Mouse (Mus musculus): ENCODE measurements at regions not wholly inside any gene's neighbourhood (a gene's known extent, or its start where the extent isn't known, plus 50 kb on each side); places are given as distances from the start of the nearest gene placed in this dataset.
"Not testable (repeated sequence)": the region's sequence is repeated elsewhere in the genome, so short reads cannot be mapped to it uniquely, and the experiment has no call there.

- no peak for DNase-seq (ENCODE audit: low spot score)
- no peak for ATAC-seq (ENCODE audit: extremely low read depth, insufficient number of reproducible peaks, low FRiP score, poor library complexity, severe bottlenecking)
- Histone ChIP-seq H3K9me3 (replicated peaks) (no peaks in the 10 kb centered on the region), H3K27me3 (ENCODE audit: insufficient read depth, low read length) (peaks cover 11% of the 10 kb centered on the region), H3K4me1 (ENCODE audit: insufficient read depth, low read depth, low read length) (no peaks in the 10 kb centered on the region), H3K36me3 (replicated peaks) (no peaks in the 10 kb centered on the region), H3K4me3 (ENCODE audit: low read depth, low read length) (no peak overlapping the region)
- TF ChIP-seq GATA1 (IDR thresholded peaks at IDR 0.05; ENCODE audit: borderline replicate concordance, low read length) (no peak), CTCF (IDR thresholded peaks at IDR 0.05; ENCODE audit: low read depth, low read length) (no peak), TAL1 (conservative IDR thresholded peaks at IDR 0.05; ENCODE audit: low read depth, low read length) (no peak), POLR2AphosphoS5 (IDR thresholded peaks at IDR 0.05; ENCODE audit: insufficient replicate concordance, low read depth, low read length) (no peak), GATA2 (IDR thresholded peaks at IDR 0.05; ENCODE audit: borderline replicate concordance, low read depth, low read length) (no peak)
Measured at GRCm38 (mm10) chr12:69472912-69473311, 100.7 kb upstream of the Gm9887 start.

DNA sequence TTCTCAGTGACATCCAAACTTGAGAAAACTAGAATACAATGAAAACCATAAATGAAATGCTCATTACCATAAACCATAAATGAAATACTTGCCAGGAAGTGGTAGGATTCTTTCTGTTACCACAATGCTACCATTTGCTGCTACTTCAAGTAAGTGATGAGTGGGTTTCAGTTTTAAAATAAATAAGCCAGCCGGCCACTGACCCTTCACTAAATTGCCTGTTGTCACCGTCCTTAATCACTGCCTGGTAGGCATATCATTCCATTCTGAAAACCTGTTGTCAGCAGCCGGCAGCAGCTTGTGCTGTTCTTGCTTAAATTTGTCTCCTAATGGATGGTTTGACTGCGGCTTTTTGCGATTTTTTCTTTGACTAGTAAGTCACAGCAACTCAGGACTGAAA is 99.6 kb upstream of the Gm9887 start:
- H3K27me3 ChIP-seq (ENCODE audit: insufficient read depth, low read length): peaks cover 14% of the 10 kb centered on the region
- no peaks in the 10 kb centered on the region for H3K9me3 ChIP-seq (replicated peaks)
- ATAC-seq (ENCODE audit: extremely low read depth, insufficient number of reproducible peaks, low FRiP score, poor library complexity, severe bottlenecking) (no peak), DNase-seq (ENCODE audit: low spot score) (no peak)
- no peaks in the 10 kb centered on the region for H3K36me3 ChIP-seq (replicated peaks)
- H3K4me1 ChIP-seq (ENCODE audit: insufficient read depth, low read depth, low read length): no peaks in the 10 kb centered on the region
- no peak overlapping the region for H3K4me3 ChIP-seq (ENCODE audit: low read depth, low read length)
- TF ChIP-seq CTCF (IDR thresholded peaks at IDR 0.05; ENCODE audit: low read depth, low read length) (no peak), GATA2 (IDR thresholded peaks at IDR 0.05; ENCODE audit: borderline replicate concordance, low read depth, low read length) (no peak), TAL1 (conservative IDR thresholded peaks at IDR 0.05; ENCODE audit: low read depth, low read length) (no peak), GATA1 (IDR thresholded peaks at IDR 0.05; ENCODE audit: borderline replicate concordance, low read length) (no peak), POLR2AphosphoS5 (IDR thresholded peaks at IDR 0.05; ENCODE audit: insufficient replicate concordance, low read depth, low read length) (no peak)

DNA sequence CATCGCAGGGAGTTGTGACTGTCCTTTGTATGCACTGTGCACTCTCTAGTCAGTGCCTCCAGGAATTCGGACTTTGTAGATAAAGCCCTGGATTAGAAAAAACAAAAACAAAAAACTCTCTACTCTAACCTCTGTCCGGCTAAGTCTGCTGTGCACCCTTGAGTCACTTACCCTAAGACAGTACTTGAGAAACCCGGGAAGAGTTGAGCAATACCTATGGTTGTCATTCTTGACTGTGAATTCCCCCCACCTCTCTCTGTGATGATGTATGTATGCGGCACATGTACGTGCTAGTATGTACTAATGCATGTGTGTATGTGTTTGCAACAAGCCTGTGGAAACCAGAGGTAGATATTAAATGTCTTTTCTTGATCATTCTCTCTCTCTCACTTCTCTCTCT is 96.7 kb upstream of the Gm9887 start:
- TF ChIP-seq GATA1 (IDR thresholded peaks at IDR 0.05; ENCODE audit: borderline replicate concordance, low read length) (no peak), CTCF (IDR thresholded peaks at IDR 0.05; ENCODE audit: low read depth, low read length) (no peak), POLR2AphosphoS5 (IDR thresholded peaks at IDR 0.05; ENCODE audit: insufficient replicate concordance, low read depth, low read length) (no peak), TAL1 (conservative IDR thresholded peaks at IDR 0.05; ENCODE audit: low read depth, low read length) (no peak), GATA2 (IDR thresholded peaks at IDR 0.05; ENCODE audit: borderline replicate concordance, low read depth, low read length) (no peak)
- no peak overlapping the region for H3K4me3 ChIP-seq (ENCODE audit: low read depth, low read length)
- DNase-seq (ENCODE audit: low spot score) (no peak), ATAC-seq (ENCODE audit: extremely low read depth, insufficient number of reproducible peaks, low FRiP score, poor library complexity, severe bottlenecking) (no peak)
- H3K4me1 ChIP-seq (ENCODE audit: insufficient read depth, low read depth, low read length): no peaks in the 10 kb centered on the region
- H3K27me3 ChIP-seq (ENCODE audit: insufficient read depth, low read length): peaks cover 6% of the 10 kb centered on the region; the same call in 1 of the 2 replicates
- no peaks in the 10 kb centered on the region for H3K9me3 ChIP-seq (replicated peaks)
- H3K36me3 ChIP-seq (replicated peaks): no peaks in the 10 kb centered on the region

DNA sequence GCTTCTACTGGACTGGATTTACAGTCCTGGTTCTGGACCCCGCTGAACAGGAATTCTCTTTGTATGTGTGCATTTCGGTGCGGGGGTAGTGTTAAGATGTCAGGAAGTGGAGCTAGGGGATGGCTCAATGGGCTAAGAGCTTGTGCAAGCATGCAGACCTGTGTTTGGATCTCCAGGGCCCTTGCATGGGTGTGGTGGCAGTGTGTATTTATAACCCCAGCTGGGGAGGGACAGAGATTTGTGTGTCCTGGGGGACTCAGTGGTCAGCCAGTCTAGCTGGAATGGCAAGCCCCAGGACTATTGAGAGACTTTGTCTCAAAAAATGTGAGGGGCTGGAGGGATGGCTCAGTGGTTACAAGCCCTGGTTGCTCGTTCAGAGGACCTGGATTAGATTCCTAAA is 95.1 kb upstream of the Gm9887 start:
- TF ChIP-seq TAL1 (conservative IDR thresholded peaks at IDR 0.05; ENCODE audit: low read depth, low read length): no peak
- TF ChIP-seq GATA2 (IDR thresholded peaks at IDR 0.05; ENCODE audit: borderline replicate concordance, low read depth, low read length): no peak
- TF ChIP-seq GATA1 (IDR thresholded peaks at IDR 0.05; ENCODE audit: borderline replicate concordance, low read length): no peak
- no peak for TF ChIP-seq CTCF (IDR thresholded peaks at IDR 0.05; ENCODE audit: low read depth, low read length)
- TF ChIP-seq POLR2AphosphoS5 (IDR thresholded peaks at IDR 0.05; ENCODE audit: insufficient replicate concordance, low read depth, low read length): no peak
- peaks cover 6% of the 10 kb centered on the region; the same call in 1 of the 2 replicates for H3K27me3 ChIP-seq (ENCODE audit: insufficient read depth, low read length)
- no peaks in the 10 kb centered on the region for H3K9me3 ChIP-seq (replicated peaks)
- ATAC-seq (ENCODE audit: extremely low read depth, insufficient number of reproducible peaks, low FRiP score, poor library complexity, severe bottlenecking) (no peak), DNase-seq (ENCODE audit: low spot score) (no peak)
- no peaks in the 10 kb centered on the region for H3K36me3 ChIP-seq (replicated peaks)
- no peak overlapping the region for H3K4me3 ChIP-seq (ENCODE audit: low read depth, low read length)
- H3K4me1 ChIP-seq (ENCODE audit: insufficient read depth, low read depth, low read length): no peaks in the 10 kb centered on the region

DNA sequence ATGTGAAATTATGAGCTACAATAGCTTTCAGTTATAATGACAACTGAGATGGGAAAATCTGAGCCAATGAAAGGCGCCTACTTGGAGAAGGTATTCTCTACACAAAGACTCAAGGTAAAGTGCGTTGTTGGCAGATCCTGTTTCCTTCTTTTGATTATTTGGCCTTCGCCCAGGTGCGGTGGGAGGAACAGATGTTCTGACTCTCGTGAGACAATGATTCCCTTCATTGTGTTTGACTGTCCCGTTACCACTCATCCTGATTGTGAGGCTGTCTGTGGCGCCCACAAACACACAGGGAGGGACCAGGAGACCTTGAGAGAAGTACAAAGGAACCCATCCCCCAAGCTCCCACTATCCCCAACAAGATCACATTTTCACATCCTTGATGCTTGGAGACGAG is 92.6 kb upstream of the Gm9887 start:
- ATAC-seq (ENCODE audit: extremely low read depth, insufficient number of reproducible peaks, low FRiP score, poor library complexity, severe bottlenecking) (no peak), DNase-seq (ENCODE audit: low spot score) (no peak)
- Histone ChIP-seq H3K9me3 (replicated peaks) (no peaks in the 10 kb centered on the region), H3K4me1 (ENCODE audit: insufficient read depth, low read depth, low read length) (no peaks in the 10 kb centered on the region), H3K27me3 (ENCODE audit: insufficient read depth, low read length) (peaks cover 6% of the 10 kb centered on the region; the same call in 1 of the 2 replicates), H3K4me3 (ENCODE audit: low read depth, low read length) (no peak overlapping the region), H3K36me3 (replicated peaks) (no peaks in the 10 kb centered on the region)
- no peak for TF ChIP-seq GATA2 (IDR thresholded peaks at IDR 0.05; ENCODE audit: borderline replicate concordance, low read depth, low read length)
- TF ChIP-seq CTCF (IDR thresholded peaks at IDR 0.05; ENCODE audit: low read depth, low read length): no peak
- TF ChIP-seq TAL1 (conservative IDR thresholded peaks at IDR 0.05; ENCODE audit: low read depth, low read length): no peak
- no peak for TF ChIP-seq POLR2AphosphoS5 (IDR thresholded peaks at IDR 0.05; ENCODE audit: insufficient replicate concordance, low read depth, low read length)
- TF ChIP-seq GATA1 (IDR thresholded peaks at IDR 0.05; ENCODE audit: borderline replicate concordance, low read length): no peak

- ATAC-seq (ENCODE audit: extremely low read depth, insufficient number of reproducible peaks, low FRiP score, poor library complexity, severe bottlenecking); H3K27me3 ChIP-seq (ENCODE audit: insufficient read depth, low read length); DNase-seq (ENCODE audit: low spot score); H3K9me3 ChIP-seq (replicated peaks); H3K4me1 ChIP-seq (ENCODE audit: insufficient read depth, low read depth, low read length); H3K36me3 ChIP-seq (replicated peaks); H3K4me3 ChIP-seq (ENCODE audit: low read depth, low read length): not testable (repeated sequence)
Measured at GRCm38 (mm10) chr12:69463327-69463726, 91.1 kb upstream of the Gm9887 start.

All from G1E (cell line).